Mouse (Mus musculus) stomach, postnatal 0 days (tissue): Measurements from ENCODE around the gene Nmt1. TPM values are rescaled to one million over a fixed set of nuclear protein-coding genes. Genes with fewer than 3 reads are reported as not detected.

Source experiments
- ATAC-seq: fragments of 200-750 bp; cut with Nextera tagmentation; 2 replicates; pipeline ENCODE4 v1.8.0; 2017; ENCODE audit not compliant: low FRiP score, low TSS enrichment
- DNase-seq: peaks from one replicate; pipeline ENCODE4 v3.0.0-alpha.2; 2016; ENCODE audit warnings: low spot score
- H3K27ac ChIP-seq: fragments of 300-500 bp; sonication (generic); replicated peaks from 2 replicates; pipeline ENCODE4 v1.5.1; 2014; ENCODE audit warnings: mild to moderate bottlenecking, control low read depth
- H3K27me3 ChIP-seq: fragments of 300-500 bp; sonication (generic); 2 replicates; pipeline ENCODE4 v1.6.1; 2014; ENCODE audit warnings: low read length; ENCODE audit not compliant: control insufficient read depth, insufficient read depth
- H3K36me3 ChIP-seq: fragments of 300-500 bp; sonication (generic); 2 replicates; pipeline ENCODE4 v1.6.1; 2014; ENCODE audit warnings: low read length, mixed read lengths; ENCODE audit not compliant: control insufficient read depth, insufficient read depth
- H3K4me1 ChIP-seq: fragments of 300-500 bp; sonication (generic); replicated peaks from 2 replicates; pipeline ENCODE4 v1.6.1; 2014; ENCODE audit warnings: antibody characterized with exemption; ENCODE audit not compliant: control insufficient read depth, insufficient read depth
- H3K4me2 ChIP-seq: fragments of 300-500 bp; sonication (generic); replicated peaks from 2 replicates; pipeline ENCODE4 v1.6.1; 2014; ENCODE audit warnings: low read depth, mild to moderate bottlenecking, control low read depth, moderate library complexity
- H3K4me3 ChIP-seq: fragments of 300-500 bp; sonication (generic); 2 replicates; pipeline ENCODE4 v1.5.1; 2014; ENCODE audit warnings: low read depth, low read length, control low read depth
- H3K9ac ChIP-seq: fragments of 300-500 bp; sonication (generic); 2 replicates; pipeline ENCODE4 v1.6.1; 2014; ENCODE audit warnings: mild to moderate bottlenecking, low read length, control low read depth, mixed read lengths
- H3K9me3 ChIP-seq: fragments of 300-500 bp; sonication (generic); 2 replicates; pipeline ENCODE4 v1.6.1; 2016; ENCODE audit warnings: low read length; ENCODE audit not compliant: control insufficient read depth
- CTCF ChIP-seq: IDR thresholded peaks from 2 replicates; pipeline ENCODE4 v1.5.1; 2016; ENCODE audit warnings: antibody characterized with exemption, low read depth, mild to moderate bottlenecking, moderate library complexity
- EP300 ChIP-seq: optimal IDR thresholded peaks from 2 replicates; pipeline ENCODE3; 2016; ENCODE audit warnings: antibody characterized with exemption
- WGBS: fragments of 180-500 bp; shearing (Covaris S2); extraction: QIAGEN DNeasy Blood & Tissue Kit; methylation state at CpG from one replicate; pipeline ENCODE4 v1.1.7; 2014; 5-methylcytosine and 5-hydroxymethylcytosine counted together
- polyA plus RNA-seq: library from polyadenylated mRNA; unstranded; fragments of >200 nt; fragmentation: Nextera tagmentation; extraction: Ambion mirVana; gene quantifications from 2 replicates; pipeline ENCODE4 v1.2.1, GENCODE M21; 2015

Gene Nmt1
- polyA plus RNA-seq, 1 experiment from 2014 or later, result 52.3 TPM

DNA sequence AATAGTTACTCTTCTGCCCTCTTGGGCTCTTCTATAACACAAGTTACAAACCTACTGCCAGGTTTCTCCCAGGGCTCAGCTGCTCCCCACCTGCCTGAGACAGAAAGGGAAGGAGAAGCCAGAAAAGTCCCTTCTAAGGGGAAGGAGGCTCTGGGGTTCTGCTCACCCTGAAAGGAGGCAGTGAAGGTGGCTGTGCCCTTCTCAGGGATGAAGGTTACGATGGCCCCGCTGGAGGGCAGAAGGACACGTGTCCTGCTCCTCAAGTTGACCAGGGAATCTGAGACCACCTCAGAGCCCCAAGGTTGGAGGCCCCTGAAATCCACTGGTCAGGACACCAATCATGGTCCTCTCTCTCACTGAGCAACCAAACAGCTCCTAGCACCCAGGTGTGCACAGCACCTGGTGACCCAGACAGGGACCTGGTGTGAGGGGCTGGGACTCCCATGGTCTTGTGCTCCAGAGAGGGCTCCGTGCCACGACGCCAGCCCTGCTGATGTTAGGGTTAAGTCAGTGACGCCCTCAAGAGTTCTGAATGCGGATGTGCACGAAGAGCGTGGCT, 42.4 kb downstream of the Nmt1 start:
- Histone ChIP-seq H3K36me3 (peaks cover 25% of the 10 kb centered on the region), H3K4me1 (no peaks in the 10 kb centered on the region), H3K4me3 (no peak overlapping the region), H3K27ac (no peak overlapping the region), H3K9me3 (no peaks in the 10 kb centered on the region), H3K27me3 (no peaks in the 10 kb centered on the region), H3K9ac (no peak overlapping the region), H3K4me2 (no peak overlapping the region)
- 94% methylated on average over 10 of the region's 10 CpGs for WGBS
- TF ChIP-seq EP300, result no peak
- TF ChIP-seq CTCF, result no peak
- DNase-seq (no peak), ATAC-seq (no peak)

DNA sequence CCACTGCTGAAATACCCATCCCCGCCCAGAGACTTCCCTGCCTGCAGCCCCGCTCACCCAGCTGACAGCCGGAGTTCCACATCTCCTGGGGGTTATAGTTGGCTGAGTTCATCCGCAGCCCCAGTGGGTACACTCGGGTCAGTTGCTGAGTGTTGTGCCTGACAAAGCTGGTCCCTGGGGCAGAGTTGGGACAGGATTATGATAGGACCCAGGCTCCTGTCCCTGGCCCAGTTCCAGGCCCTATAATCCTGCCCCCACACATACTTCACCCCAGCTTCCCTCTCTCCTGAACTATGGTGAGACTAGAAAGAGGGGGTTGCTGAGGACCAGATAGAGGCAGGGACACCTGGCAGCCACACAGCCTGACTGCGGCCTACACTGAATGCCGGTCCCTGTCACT, 45.7 kb downstream of the Nmt1 start:
- H3K4me2 ChIP-seq, result no peak overlapping the region
- no peak overlapping the region for H3K4me3 ChIP-seq
- WGBS, result 81% methylated on average over 7 of the region's 7 CpGs
- DNase-seq, result no peak
- H3K9me3 ChIP-seq, result no peaks in the 10 kb centered on the region
- no peak overlapping the region for H3K27ac ChIP-seq
- H3K4me1 ChIP-seq, result no peaks in the 10 kb centered on the region
- no peak for ATAC-seq
- peaks cover 15% of the 10 kb centered on the region; the same call in 1 of the 2 replicates for H3K36me3 ChIP-seq
- TF ChIP-seq EP300 (no peak), CTCF (no peak)
- H3K27me3 ChIP-seq, result no peaks in the 10 kb centered on the region
- H3K9ac ChIP-seq, result no peak overlapping the region

DNA sequence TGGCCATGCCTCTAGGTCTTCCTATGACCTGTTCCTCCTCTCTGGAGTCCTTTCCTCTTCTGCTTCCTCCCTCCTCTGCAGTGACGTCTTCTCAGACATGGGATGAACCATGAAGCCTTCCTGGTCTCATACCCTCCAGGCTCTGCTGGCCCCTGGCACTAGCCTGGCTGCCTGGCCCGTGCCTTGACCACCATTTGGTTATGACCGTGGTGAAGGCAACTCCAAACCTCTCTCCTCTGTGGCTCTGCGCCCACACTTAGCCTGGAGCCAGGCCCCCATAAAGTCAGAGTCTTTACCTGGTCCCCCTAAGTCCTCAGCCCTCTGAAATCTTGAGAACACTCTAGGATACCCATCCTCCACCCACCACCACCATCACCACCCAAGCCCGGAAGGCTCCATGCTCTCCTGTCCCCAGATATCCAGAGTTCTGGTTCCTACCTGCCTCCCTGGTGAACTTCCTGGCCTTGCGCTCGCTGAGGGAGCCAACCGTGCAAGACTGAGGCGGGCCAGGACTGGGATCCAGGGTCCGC, 46.2 kb downstream of the Nmt1 start:
- Histone ChIP-seq H3K9me3 (no peaks in the 10 kb centered on the region), H3K36me3 (0 out of 2 replicates have a peak, but pooled peaks cover 12% of the 10 kb centered on the region), H3K27me3 (no peaks in the 10 kb centered on the region), H3K4me1 (no peaks in the 10 kb centered on the region), H3K27ac (no peak overlapping the region), H3K4me3 (no peak overlapping the region), H3K9ac (no peak overlapping the region), H3K4me2 (no peak overlapping the region)
- WGBS, result 76% methylated on average over 10 of the region's 10 CpGs
- no peak for TF ChIP-seq EP300
- no peak for TF ChIP-seq CTCF
- no peak for ATAC-seq
- DNase-seq, result no peak

DNA sequence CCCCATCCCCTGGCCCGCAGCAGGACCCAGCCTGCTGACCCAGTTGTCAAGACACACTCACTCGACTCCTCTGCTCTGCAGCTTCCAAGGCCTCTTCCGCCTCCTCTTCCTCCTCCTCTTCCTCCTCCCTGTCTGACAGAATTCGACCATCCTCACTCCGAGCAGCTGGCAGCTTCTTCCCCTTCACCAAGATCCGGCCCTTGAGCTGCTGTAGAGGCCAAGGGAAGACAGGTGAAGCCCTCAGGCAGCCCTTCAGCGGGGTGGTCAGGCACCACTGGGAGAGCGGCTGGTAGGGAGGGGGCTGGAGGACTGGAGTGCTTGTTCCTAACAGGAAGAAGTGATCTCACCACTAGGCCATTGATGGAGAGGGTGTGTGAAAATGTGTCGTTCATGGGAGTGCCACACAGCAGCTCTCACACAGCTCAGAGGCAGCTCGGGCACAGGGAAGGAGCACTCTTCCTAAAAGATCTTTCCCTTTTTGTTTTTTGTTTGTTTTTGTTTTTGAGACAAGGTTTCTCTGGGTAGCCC, 46.9 kb downstream of the Nmt1 start:
- H3K4me3 ChIP-seq, result no peak overlapping the region
- no peaks in the 10 kb centered on the region for H3K9me3 ChIP-seq
- no peak overlapping the region for H3K9ac ChIP-seq
- ATAC-seq, result no peak
- 31% methylated on average over 10 of the region's 10 CpGs for WGBS
- no peak for DNase-seq
- H3K36me3 ChIP-seq, result 0 out of 2 replicates have a peak, but pooled peaks cover 11% of the 10 kb centered on the region
- no peak for TF ChIP-seq CTCF
- TF ChIP-seq EP300, result no peak
- H3K27ac ChIP-seq, result 0 out of 2 replicates have a peak overlapping the region, but pooled peaks have one; percentile 4
- no peak overlapping the region for H3K4me2 ChIP-seq
- no peaks in the 10 kb centered on the region for H3K27me3 ChIP-seq
- no peaks in the 10 kb centered on the region for H3K4me1 ChIP-seq

DNA sequence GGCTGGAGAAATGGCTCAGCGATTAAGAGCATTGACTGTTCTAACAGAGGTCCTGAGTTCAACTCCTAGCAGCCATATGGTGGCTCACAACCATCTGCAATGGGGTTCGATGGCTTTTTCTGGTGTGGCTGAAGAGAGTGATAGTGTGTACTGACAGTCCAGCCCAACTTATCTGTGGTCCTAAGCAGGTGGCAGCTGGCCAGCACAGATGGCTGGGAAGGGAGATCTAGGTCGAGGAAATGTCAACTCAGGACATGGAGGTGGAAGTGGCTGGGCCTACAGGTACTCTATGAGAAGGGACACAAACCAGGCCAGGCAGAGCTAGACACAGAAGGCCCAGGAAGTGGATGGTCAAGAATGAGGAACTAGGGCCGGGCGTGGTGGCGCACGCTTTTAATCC, 48.0 kb downstream of the Nmt1 start:
- 0 out of 2 replicates have a peak, but pooled peaks cover 5% of the 10 kb centered on the region for H3K36me3 ChIP-seq
- no peak overlapping the region for H3K27ac ChIP-seq
- DNase-seq (no peak), ATAC-seq (no peak)
- H3K4me1 ChIP-seq, result no peaks in the 10 kb centered on the region
- no peaks in the 10 kb centered on the region for H3K27me3 ChIP-seq
- H3K4me2 ChIP-seq, result no peak overlapping the region
- 84% methylated on average over 7 of the region's 7 CpGs for WGBS
- no peaks in the 10 kb centered on the region for H3K9me3 ChIP-seq
- no peak overlapping the region for H3K9ac ChIP-seq
- TF ChIP-seq CTCF, result no peak
- no peak for TF ChIP-seq EP300
- no peak overlapping the region for H3K4me3 ChIP-seq

DNA sequence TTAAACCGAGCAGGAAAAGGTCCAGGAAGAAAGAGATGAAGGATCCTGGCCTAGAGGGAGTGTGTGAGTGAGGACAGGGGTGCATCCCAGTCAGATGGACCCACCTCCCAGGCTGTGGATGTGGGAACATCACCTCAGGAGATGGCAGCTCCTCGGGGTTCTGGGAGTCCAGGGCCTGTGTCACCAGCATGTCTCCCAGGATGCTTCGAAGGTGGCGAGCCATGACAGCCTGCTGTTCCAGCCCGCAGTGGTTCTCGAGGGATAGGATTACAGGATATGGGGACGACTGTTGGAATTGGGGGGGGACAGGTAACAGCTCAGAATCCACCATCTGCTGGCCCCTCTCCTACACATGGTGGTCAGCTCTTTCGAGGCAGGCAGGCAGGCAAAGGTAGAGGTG, 48.6 kb downstream of the Nmt1 start:
- 85% methylated on average over 8 of the region's 8 CpGs for WGBS

More for the DNA sequence above, 48.6 kb downstream of the Nmt1 start:
- no peaks in the 10 kb centered on the region for H3K9me3 ChIP-seq
- H3K4me2 ChIP-seq, result no peak overlapping the region
- TF ChIP-seq CTCF, result no peak
- no peaks in the 10 kb centered on the region for H3K4me1 ChIP-seq
- no peak overlapping the region for H3K9ac ChIP-seq
- no peak for DNase-seq
- no peak overlapping the region for H3K27ac ChIP-seq
- no peak for ATAC-seq
- no peak overlapping the region for H3K4me3 ChIP-seq
- H3K36me3 ChIP-seq, result no peaks in the 10 kb centered on the region
- no peaks in the 10 kb centered on the region for H3K27me3 ChIP-seq
